Mouse (Mus musculus) heart, postnatal 0 days (tissue): ENCODE measurements around the gene Cep44.

Source experiments
- CTCF ChIP-seq: IDR thresholded peaks from 2 replicates; pipeline ENCODE4 v1.5.1; 2016; ENCODE audit warnings: antibody characterized with exemption, control low read depth, low read depth
- EP300 ChIP-seq: IDR thresholded peaks from 2 replicates; pipeline ENCODE4 v1.6.1; 2016; ENCODE audit warnings: antibody characterized with exemption, low read depth

DNA sequence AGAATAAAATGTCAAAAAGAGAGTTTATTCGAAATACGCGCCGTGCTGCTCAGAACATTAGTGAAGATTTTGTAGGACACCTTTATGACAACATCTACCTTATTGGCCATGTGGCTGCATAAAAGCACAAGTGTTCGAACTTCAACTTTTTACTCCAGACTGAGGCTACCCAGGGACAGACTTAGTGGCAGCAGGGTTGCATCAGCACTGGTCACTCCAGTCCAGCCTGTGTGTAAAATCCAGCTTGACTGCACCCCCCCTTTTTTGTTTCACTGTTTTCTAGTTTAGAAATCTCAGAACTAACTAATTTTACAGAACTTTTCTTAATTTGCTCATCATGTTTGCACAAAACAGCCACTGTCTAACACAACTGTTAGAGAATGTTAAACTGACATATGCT lies 40.7 kb upstream of the Cep44 start:
- no peak for TF ChIP-seq CTCF
- TF ChIP-seq EP300 = no peak
